Mouse (Mus musculus): Measurements from ENCODE around the gene Crip1. TPM values are rescaled to one million over a fixed set of nuclear protein-coding genes. Genes with fewer than 3 reads are reported as not detected.
"Not testable (repeated sequence)": the region's sequence is repeated elsewhere in the genome, so short reads cannot be mapped to it uniquely, and the experiment has no call there.

The Crip1 gene
- polyA plus RNA-seq, 1 experiment: 55.5 TPM

DNA sequence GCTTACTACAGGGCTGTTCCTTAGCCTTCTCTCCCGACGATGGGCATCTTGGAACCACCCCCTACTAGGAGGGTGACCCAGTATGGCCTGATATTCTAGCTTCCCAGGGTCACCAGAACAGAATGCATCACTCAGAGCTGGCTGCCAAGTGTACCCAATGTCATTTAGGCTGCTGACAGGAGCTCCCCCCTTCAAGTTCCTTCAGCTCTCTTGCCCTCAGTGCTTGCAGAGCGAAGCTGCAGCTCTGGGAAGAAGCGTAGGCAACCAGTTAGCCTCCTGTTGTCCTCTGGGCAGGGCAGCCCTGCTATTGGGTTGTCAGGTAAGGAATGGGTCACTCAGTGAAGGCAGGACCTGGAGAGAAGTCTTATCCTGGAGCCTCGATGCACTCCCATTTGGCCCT lies 38.8 kb downstream of the Crip1 start:
- H3K27ac ChIP-seq (ENCODE audit: insufficient read depth, low read length): no peak overlapping the region
- no peak overlapping the region for H3K4me3 ChIP-seq (replicated peaks; ENCODE audit: insufficient read depth, low read depth, low read length)
- DNase-seq: no peak
- peaks cover 12% of the 10 kb centered on the region; the same call in 1 of the 2 replicates for H3K4me1 ChIP-seq (ENCODE audit: control insufficient read depth, insufficient read depth, low read length)
- 60% methylated on average over 5 of the region's 5 CpGs for WGBS
- TF ChIP-seq CTCF (IDR thresholded peaks at IDR 0.05; ENCODE audit: borderline replicate concordance, insufficient read depth, low read depth, low read length): no peak
- no peak for TF ChIP-seq POLR2A (IDR thresholded peaks at IDR 0.05; ENCODE audit: borderline replicate concordance, insufficient read depth, low read length)
- H3K27me3 ChIP-seq (ENCODE audit: control insufficient read depth, insufficient read depth, low read length): no peaks in the 10 kb centered on the region

GRCm38 (mm10) chr12:113185442-113186291 lies 39.6 kb downstream of the Crip1 start, which contains the start of gene Tmem121:
Gene Tmem121 (plus strand): TSS chr12:113185930.
- Histone ChIP-seq H3K27ac (ENCODE audit: insufficient read depth, low read length) (no peak within 1 kb of the TSS; the same call in 1 of the 2 replicates), H3K27me3 (ENCODE audit: control insufficient read depth, insufficient read depth, low read length) (no peaks in the 10 kb centered on the region), H3K4me1 (ENCODE audit: control insufficient read depth, insufficient read depth, low read length) (peaks cover 12% of the 10 kb centered on the region; the same call in 1 of the 2 replicates), H3K4me3 (replicated peaks; ENCODE audit: insufficient read depth, low read depth, low read length) (peak within 1 kb of the TSS; percentile 86)
- peak; percentile 60 to 72 for DNase-seq
- TF ChIP-seq POLR2A (IDR thresholded peaks at IDR 0.05; ENCODE audit: borderline replicate concordance, insufficient read depth, low read length) (0 out of 2 replicates have a peak, but pooled peaks have one; percentile 18), CTCF (IDR thresholded peaks at IDR 0.05; ENCODE audit: borderline replicate concordance, insufficient read depth, low read depth, low read length) (no peak)
- under 1% methylated on average over 63 of the region's 63 CpGs for WGBS

DNA sequence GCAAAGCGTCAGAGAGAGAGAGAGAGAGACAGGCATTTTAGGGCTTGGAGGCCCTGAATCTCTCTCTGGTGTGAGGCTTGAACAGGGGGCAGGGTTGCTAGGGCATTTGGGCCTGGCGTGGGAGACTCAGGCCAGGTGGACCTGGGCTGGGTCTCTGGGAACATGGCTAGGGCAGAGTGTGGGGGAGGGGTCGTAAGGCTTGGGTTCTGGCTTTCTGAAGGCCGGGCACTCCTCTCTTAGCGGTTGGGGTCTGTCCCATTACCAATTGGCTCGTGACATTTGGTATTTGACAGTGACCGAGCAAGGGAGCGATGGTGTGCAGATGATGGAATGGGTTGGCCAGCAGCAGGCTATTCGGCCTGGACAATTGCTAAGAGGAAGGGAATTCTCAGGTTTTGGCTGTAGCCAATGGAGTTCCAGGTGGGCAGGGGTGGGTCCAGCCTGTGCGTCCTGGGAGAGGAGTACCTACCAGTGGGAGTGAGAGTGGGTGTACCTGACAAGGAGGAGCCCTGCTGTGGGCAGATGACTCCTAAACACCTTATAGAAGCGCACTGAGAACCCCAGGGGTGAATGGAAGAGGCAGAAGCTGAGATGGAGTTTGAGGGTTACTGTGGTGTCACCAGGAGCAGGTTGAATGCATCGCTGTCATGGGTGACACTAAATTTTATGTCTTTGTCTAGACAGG lies 40.4 kb downstream of the Crip1 start:
- 25% methylated on average over 12 of the region's 12 CpGs for WGBS
- Histone ChIP-seq H3K27me3 (ENCODE audit: control insufficient read depth, insufficient read depth, low read length) (no peaks in the 10 kb centered on the region), H3K27ac (ENCODE audit: insufficient read depth, low read length) (no peak overlapping the region; the same call in 1 of the 2 replicates), H3K4me1 (ENCODE audit: control insufficient read depth, insufficient read depth, low read length) (peaks cover 12% of the 10 kb centered on the region; the same call in 1 of the 2 replicates), H3K4me3 (replicated peaks; ENCODE audit: insufficient read depth, low read depth, low read length) (peak overlapping the region; percentile 86)
- TF ChIP-seq CTCF (IDR thresholded peaks at IDR 0.05; ENCODE audit: borderline replicate concordance, insufficient read depth, low read depth, low read length): no peak
- TF ChIP-seq POLR2A (IDR thresholded peaks at IDR 0.05; ENCODE audit: borderline replicate concordance, insufficient read depth, low read length): no peak
- DNase-seq: peak; percentile 29 to 40

DNA sequence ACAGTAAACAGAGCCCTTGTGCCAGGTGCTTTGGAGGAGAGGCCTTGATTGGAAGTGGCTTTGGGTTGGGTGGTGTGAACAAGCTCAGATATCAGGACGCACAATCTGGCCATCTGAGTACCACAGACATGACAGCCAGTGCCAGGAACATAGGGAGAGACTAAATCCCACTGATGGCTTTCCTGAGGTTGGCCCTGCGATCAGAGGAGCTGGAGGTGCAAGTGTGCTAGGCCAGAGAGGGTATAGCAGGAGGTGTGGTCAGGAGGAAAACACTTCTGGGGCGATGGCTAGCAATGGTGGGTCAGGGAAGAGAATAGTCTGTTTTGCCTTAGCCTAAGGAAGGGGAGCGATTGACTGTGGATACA lies 40.9 kb downstream of the Crip1 start:
- TF ChIP-seq POLR2A (IDR thresholded peaks at IDR 0.05; ENCODE audit: borderline replicate concordance, insufficient read depth, low read length) (no peak), CTCF (IDR thresholded peaks at IDR 0.05; ENCODE audit: borderline replicate concordance, insufficient read depth, low read depth, low read length) (no peak)
- Histone ChIP-seq H3K27ac (ENCODE audit: insufficient read depth, low read length) (no peak overlapping the region), H3K27me3 (ENCODE audit: control insufficient read depth, insufficient read depth, low read length) (no peaks in the 10 kb centered on the region), H3K4me1 (ENCODE audit: control insufficient read depth, insufficient read depth, low read length) (peaks cover 12% of the 10 kb centered on the region; the same call in 1 of the 2 replicates), H3K4me3 (replicated peaks; ENCODE audit: insufficient read depth, low read depth, low read length) (peak overlapping the region; percentile 86)
- 32% methylated on average over 4 of the region's 4 CpGs for WGBS
- DNase-seq: peak; percentile 29 to 48

- Histone ChIP-seq H3K27me3 (ENCODE audit: control insufficient read depth, insufficient read depth, low read length) (no peaks in the 10 kb centered on the region), H3K4me1 (ENCODE audit: control insufficient read depth, insufficient read depth, low read length) (peaks cover 12% of the 10 kb centered on the region; the same call in 1 of the 2 replicates), H3K4me3 (replicated peaks; ENCODE audit: insufficient read depth, low read depth, low read length) (peak overlapping the region; percentile 86), H3K27ac (ENCODE audit: insufficient read depth, low read length) (no peak overlapping the region)
- 0 out of 2 replicates have a peak, but pooled peaks have one; percentile 10 for TF ChIP-seq POLR2A (IDR thresholded peaks at IDR 0.05; ENCODE audit: borderline replicate concordance, insufficient read depth, low read length)
- TF ChIP-seq CTCF (IDR thresholded peaks at IDR 0.05; ENCODE audit: borderline replicate concordance, insufficient read depth, low read depth, low read length): peak; percentile 86
- DNase-seq: peak; percentile 91 to 95
- 2% methylated on average over 56 of the region's 56 CpGs for WGBS
These were observed 41.6 kb downstream of the Crip1 start for GRCm38 (mm10) chr12:113187584-113188295.

DNA sequence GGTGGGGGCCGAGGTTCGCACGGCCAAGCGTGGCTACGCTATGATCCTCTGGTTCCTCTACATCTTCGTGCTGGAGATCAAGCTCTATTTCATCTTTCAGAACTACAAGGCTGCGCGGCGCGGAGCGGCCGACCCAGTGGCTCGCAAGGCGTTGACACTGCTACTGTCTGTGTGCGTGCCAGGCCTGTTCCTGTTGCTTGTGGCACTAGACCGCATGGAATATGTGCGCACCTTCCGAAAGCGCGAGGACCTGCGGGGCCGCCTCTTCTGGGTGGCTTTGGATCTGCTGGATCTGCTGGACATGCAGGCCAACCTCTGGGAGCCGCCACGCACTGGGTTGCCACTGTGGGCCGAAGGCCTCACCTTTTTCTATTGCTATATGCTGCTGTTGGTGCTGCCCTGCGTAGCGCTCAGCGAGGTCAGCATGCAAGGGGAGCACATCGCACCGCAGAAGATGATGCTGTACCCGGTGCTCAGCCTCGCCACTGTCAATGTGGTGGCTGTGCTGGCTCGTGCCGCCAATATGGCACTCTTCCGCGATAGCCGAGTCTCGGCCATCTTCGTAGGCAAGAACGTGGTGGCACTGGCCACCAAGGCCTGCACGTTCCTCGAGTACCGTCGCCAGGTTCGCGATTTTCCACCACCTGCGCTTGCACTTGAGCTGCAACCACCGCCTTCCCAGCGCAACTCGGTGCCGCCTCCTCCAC lies 42.4 kb downstream of the Crip1 start:
- Histone ChIP-seq H3K27me3 (ENCODE audit: control insufficient read depth, insufficient read depth, low read length) (no peaks in the 10 kb centered on the region), H3K4me3 (replicated peaks; ENCODE audit: insufficient read depth, low read depth, low read length) (peak overlapping the region; percentile 69), H3K4me1 (ENCODE audit: control insufficient read depth, insufficient read depth, low read length) (peaks cover 12% of the 10 kb centered on the region; the same call in 1 of the 2 replicates), H3K27ac (ENCODE audit: insufficient read depth, low read length) (no peak overlapping the region)
- TF ChIP-seq POLR2A (IDR thresholded peaks at IDR 0.05; ENCODE audit: borderline replicate concordance, insufficient read depth, low read length) (no peak), CTCF (IDR thresholded peaks at IDR 0.05; ENCODE audit: borderline replicate concordance, insufficient read depth, low read depth, low read length) (no peak)
- peak; percentile 33 to 37 for DNase-seq
- WGBS: 93% methylated on average over 51 of the region's 51 CpGs

- DNase-seq: no peak
- TF ChIP-seq POLR2A (IDR thresholded peaks at IDR 0.05; ENCODE audit: borderline replicate concordance, insufficient read depth, low read length): no peak
- TF ChIP-seq CTCF (IDR thresholded peaks at IDR 0.05; ENCODE audit: borderline replicate concordance, insufficient read depth, low read depth, low read length): no peak
- H3K4me3 ChIP-seq (replicated peaks; ENCODE audit: insufficient read depth, low read depth, low read length): no peak overlapping the region
- WGBS: 86% methylated on average over 2 of the region's 2 CpGs
- no peaks in the 10 kb centered on the region for H3K4me1 ChIP-seq (ENCODE audit: control insufficient read depth, insufficient read depth, low read length)
- H3K27ac ChIP-seq (ENCODE audit: insufficient read depth, low read length): no peak overlapping the region
- H3K27me3 ChIP-seq (ENCODE audit: control insufficient read depth, insufficient read depth, low read length): no peaks in the 10 kb centered on the region
These were observed 47.3 kb downstream of the Crip1 start for GRCm38 (mm10) chr12:113193423-113193822.

DNA sequence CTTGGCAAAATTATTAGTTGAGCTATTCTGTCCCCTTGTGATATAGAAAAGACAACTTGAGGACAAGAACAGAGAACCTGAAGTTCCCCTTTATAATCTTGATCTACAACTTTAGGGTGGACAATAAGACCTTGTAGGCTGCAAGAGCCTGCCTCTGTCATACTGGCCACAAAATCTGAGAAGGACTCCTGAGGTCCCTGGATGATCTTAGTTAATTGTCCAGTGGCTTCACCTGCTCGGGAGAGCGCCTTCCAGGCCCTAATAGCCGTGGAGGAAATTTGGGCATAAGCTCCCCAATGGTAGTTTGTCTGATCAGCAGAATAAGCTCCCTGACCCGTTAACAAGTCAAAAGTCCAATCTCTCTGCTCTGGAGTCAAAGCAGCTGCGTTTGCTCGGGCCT lies 53.0 kb downstream of the Crip1 start:
- not testable (repeated sequence) for H3K4me3 ChIP-seq (replicated peaks; ENCODE audit: insufficient read depth, low read depth, low read length); H3K4me1 ChIP-seq (ENCODE audit: control insufficient read depth, insufficient read depth, low read length); H3K27me3 ChIP-seq (ENCODE audit: control insufficient read depth, insufficient read depth, low read length); DNase-seq; H3K27ac ChIP-seq (ENCODE audit: insufficient read depth, low read length)
- WGBS: 94% methylated on average over 3 of the region's 6 CpGs
